Mouse (Mus musculus) heart, embryonic 15.5 days (tissue): Measurements from ENCODE around the gene Phf12. TPM values are rescaled to one million over a fixed set of nuclear protein-coding genes. Genes with fewer than 3 reads are reported as not detected.

Source experiments
- ATAC-seq: fragments of 200-750 bp; cut with Nextera tagmentation; replicated peaks from 2 replicates; pipeline ENCODE4 v1.8.0; 2017; ENCODE audit warnings: low read depth, moderate TSS enrichment; ENCODE audit not compliant: insufficient number of reproducible peaks, insufficient read depth, low FRiP score
- H3K27ac ChIP-seq: fragments of 300-500 bp; sonication (generic); 2 replicates; pipeline ENCODE4 v1.5.1; 2015; ENCODE audit warnings: mild to moderate bottlenecking, inconsistent platforms
- H3K27me3 ChIP-seq: fragments of 300-500 bp; sonication (generic); 2 replicates; pipeline ENCODE4 v1.6.1; 2015; ENCODE audit warnings: inconsistent platforms
- H3K36me3 ChIP-seq: fragments of 300-500 bp; sonication (generic); 2 replicates; pipeline ENCODE4 v1.6.1; 2015; ENCODE audit warnings: mild to moderate bottlenecking, inconsistent platforms
- H3K4me1 ChIP-seq: fragments of 300-500 bp; sonication (generic); replicated peaks from 2 replicates; pipeline ENCODE4 v1.6.1; 2015; ENCODE audit warnings: inconsistent platforms
- H3K4me2 ChIP-seq: fragments of 300-500 bp; sonication (generic); 2 replicates; pipeline ENCODE4 v1.6.1; 2015; ENCODE audit warnings: inconsistent platforms, mild to moderate bottlenecking, moderate library complexity
- H3K4me3 ChIP-seq: fragments of 300-500 bp; sonication (generic); 2 replicates; pipeline ENCODE4 v1.5.1; 2015; ENCODE audit warnings: mild to moderate bottlenecking, inconsistent platforms
- H3K9ac ChIP-seq: fragments of 300-500 bp; sonication (generic); 2 replicates; pipeline ENCODE4 v1.6.1; 2015; ENCODE audit warnings: mild to moderate bottlenecking, inconsistent platforms
- H3K9me3 ChIP-seq: fragments of 300-500 bp; sonication (generic); replicated peaks from 2 replicates; pipeline ENCODE4 v1.6.1; 2016; ENCODE audit warnings: inconsistent platforms
- WGBS: fragments of 180-500 bp; shearing (Covaris S2); methylation state at CpG from one replicate; pipeline ENCODE4 v1.1.7; 2015; ENCODE audit warnings: mixed read lengths; 5-methylcytosine and 5-hydroxymethylcytosine counted together
- polyA plus RNA-seq: library from polyadenylated mRNA; unstranded; fragments of >200 nt; fragmentation: Nextera tagmentation; extraction: Ambion mirVana; gene quantifications from 2 replicates; pipeline ENCODE4 v1.2.1, GENCODE M21; 2015

Phf12 gene
- polyA plus RNA-seq, 1 experiment from 2014 or later: 9.6 TPM

- WGBS: 69% methylated on average over 1 of the region's 1 CpGs
- H3K36me3 ChIP-seq: peaks cover 21% of the 10 kb centered on the region
- ATAC-seq: no peak
- no peak overlapping the region for H3K4me2 ChIP-seq
- no peak overlapping the region for H3K27ac ChIP-seq
- no peak overlapping the region for H3K4me3 ChIP-seq
- no peak overlapping the region for H3K9ac ChIP-seq
- H3K9me3 ChIP-seq: no peaks in the 10 kb centered on the region
- no peaks in the 10 kb centered on the region for H3K27me3 ChIP-seq
- 0 out of 2 replicates have a peak, but pooled peaks cover 3% of the 10 kb centered on the region for H3K4me1 ChIP-seq
Observed at GRCm38 (mm10) chr11:78062563-78062962, 80.0 kb downstream of the Phf12 start.

- Histone ChIP-seq H3K9me3 (no peaks in the 10 kb centered on the region), H3K4me2 (no peak overlapping the region), H3K9ac (no peak overlapping the region), H3K27ac (no peak overlapping the region), H3K4me1 (no peaks in the 10 kb centered on the region; the same call in 1 of the 2 replicates), H3K4me3 (no peak overlapping the region), H3K36me3 (no peaks in the 10 kb centered on the region), H3K27me3 (no peaks in the 10 kb centered on the region)
- 26% methylated on average over 2 of the region's 2 CpGs for WGBS
- ATAC-seq: no peak
Observed at GRCm38 (mm10) chr11:78065906-78066305, 83.4 kb downstream of the Phf12 start.

GRCm38 (mm10) chr11:78066641-78067040, 84.1 kb downstream of the Phf12 start:
- H3K9ac ChIP-seq: no peak overlapping the region

DNA sequence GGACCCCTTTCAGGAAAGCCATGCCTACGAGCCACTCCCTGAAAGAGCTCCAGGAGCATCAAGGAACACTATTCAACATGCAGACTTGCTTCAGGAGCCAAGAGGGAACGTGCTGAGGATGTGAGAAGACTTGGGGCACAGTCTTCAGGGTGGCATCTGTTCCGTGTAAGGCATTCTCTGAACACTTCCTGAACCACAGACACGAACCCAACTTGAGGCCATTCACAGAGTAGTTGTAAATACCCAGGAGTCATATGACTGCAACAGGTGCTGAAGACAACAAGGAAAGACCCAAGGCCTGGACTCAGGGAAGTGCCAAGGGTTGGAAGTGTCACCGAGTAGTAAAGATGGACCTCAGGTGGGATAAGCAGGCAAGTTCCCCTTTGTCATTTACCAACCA, 85.0 kb downstream of the Phf12 start:
- WGBS: 71% methylated on average over 5 of the region's 5 CpGs
- no peaks in the 10 kb centered on the region; the same call in 1 of the 2 replicates for H3K4me1 ChIP-seq
- H3K4me2 ChIP-seq: no peak overlapping the region
- ATAC-seq: no peak
- no peaks in the 10 kb centered on the region for H3K9me3 ChIP-seq
- H3K27ac ChIP-seq: no peak overlapping the region
- H3K27me3 ChIP-seq: no peaks in the 10 kb centered on the region
- peaks cover 4% of the 10 kb centered on the region; the same call in 1 of the 2 replicates for H3K36me3 ChIP-seq
- H3K9ac ChIP-seq: no peak overlapping the region
- H3K4me3 ChIP-seq: no peak overlapping the region

More at GRCm38 (mm10) chr11:78066641-78067040, 84.1 kb downstream of the Phf12 start:
- no peaks in the 10 kb centered on the region for H3K36me3 ChIP-seq
- H3K4me3 ChIP-seq: no peak overlapping the region
- no peaks in the 10 kb centered on the region; the same call in 1 of the 2 replicates for H3K4me1 ChIP-seq
- no peaks in the 10 kb centered on the region for H3K27me3 ChIP-seq
- WGBS: 68% methylated on average over 2 of the region's 2 CpGs
- H3K4me2 ChIP-seq: no peak overlapping the region
- H3K27ac ChIP-seq: no peak overlapping the region
- no peak for ATAC-seq
- no peaks in the 10 kb centered on the region for H3K9me3 ChIP-seq

GRCm38 (mm10) chr11:78069130-78069529, 86.6 kb downstream of the Phf12 start:
- H3K27me3 ChIP-seq: no peaks in the 10 kb centered on the region
- H3K4me1 ChIP-seq: no peaks in the 10 kb centered on the region; the same call in 1 of the 2 replicates
- no peak overlapping the region for H3K27ac ChIP-seq
- no peak overlapping the region for H3K4me3 ChIP-seq
- 80% methylated on average over 5 of the region's 5 CpGs for WGBS
- peaks cover 18% of the 10 kb centered on the region for H3K36me3 ChIP-seq
- H3K9me3 ChIP-seq: no peaks in the 10 kb centered on the region
- no peak overlapping the region for H3K9ac ChIP-seq
- ATAC-seq: no peak
- no peak overlapping the region for H3K4me2 ChIP-seq

DNA sequence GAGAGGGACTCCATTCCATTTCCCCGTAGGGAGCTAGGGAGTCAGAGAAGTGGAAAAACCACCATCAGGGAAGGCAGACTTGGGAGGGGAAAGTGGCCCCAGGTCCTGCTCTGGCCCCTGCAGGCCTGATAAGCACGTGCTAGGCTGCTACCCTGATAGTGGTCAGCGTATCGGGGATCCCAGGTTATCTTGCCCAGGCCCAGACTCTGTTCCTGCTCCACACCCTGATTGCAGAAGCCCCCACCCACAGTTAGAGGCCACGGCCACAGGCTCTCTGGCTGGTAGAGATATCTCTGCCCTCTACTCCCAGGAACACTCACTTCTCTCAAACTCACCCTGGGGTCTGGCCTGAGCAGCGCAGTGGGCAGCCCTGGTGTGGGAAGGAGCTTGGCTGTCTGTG, 87.1 kb downstream of the Phf12 start:
- H3K27ac ChIP-seq: no peak overlapping the region

DNA sequence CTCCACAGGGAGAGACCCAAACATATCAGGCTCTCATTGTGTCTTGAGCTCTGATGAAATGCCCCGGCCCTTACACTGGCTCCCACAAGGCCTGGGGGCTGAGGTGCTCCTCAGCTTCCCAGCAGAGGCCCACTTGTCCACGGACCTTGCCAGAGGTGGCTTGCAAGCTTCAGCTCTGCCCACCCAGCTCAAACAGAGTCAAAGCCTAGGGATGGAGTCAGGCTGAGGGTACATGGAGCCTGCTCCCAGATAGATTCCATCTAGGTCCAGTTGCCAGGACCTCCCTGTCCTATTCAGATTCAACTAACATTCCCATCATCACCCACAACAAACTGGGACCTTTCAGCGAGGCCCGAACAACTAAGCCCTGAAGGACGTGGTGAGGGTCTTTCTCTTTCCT, 89.4 kb downstream of the Phf12 start:
- WGBS: 71% methylated on average over 5 of the region's 5 CpGs
- Histone ChIP-seq H3K9ac (no peak overlapping the region; the same call in 1 of the 2 replicates), H3K27ac (no peak overlapping the region), H3K4me1 (no peaks in the 10 kb centered on the region; the same call in 1 of the 2 replicates), H3K4me3 (no peak overlapping the region), H3K36me3 (peaks cover 39% of the 10 kb centered on the region), H3K27me3 (no peaks in the 10 kb centered on the region), H3K4me2 (no peak overlapping the region), H3K9me3 (no peaks in the 10 kb centered on the region)
- no peak for ATAC-seq

More for the DNA sequence above, 87.1 kb downstream of the Phf12 start:
- H3K9me3 ChIP-seq: no peaks in the 10 kb centered on the region
- 47% methylated on average over 6 of the region's 6 CpGs for WGBS
- H3K9ac ChIP-seq: no peak overlapping the region
- 0 out of 2 replicates have a peak, but pooled peaks have one; percentile 18 for ATAC-seq
- H3K27me3 ChIP-seq: no peaks in the 10 kb centered on the region
- no peaks in the 10 kb centered on the region; the same call in 1 of the 2 replicates for H3K4me1 ChIP-seq
- H3K36me3 ChIP-seq: peaks cover 23% of the 10 kb centered on the region
- no peak overlapping the region for H3K4me3 ChIP-seq
- no peak overlapping the region for H3K4me2 ChIP-seq

GRCm38 (mm10) chr11:78072425-78073130, 90.0 kb downstream of the Phf12 start:
- 19% methylated on average over 6 of the region's 6 CpGs for WGBS
- peaks cover 43% of the 10 kb centered on the region for H3K36me3 ChIP-seq
- H3K27me3 ChIP-seq: no peaks in the 10 kb centered on the region
- ATAC-seq: no peak
- H3K4me2 ChIP-seq: no peak overlapping the region
- H3K27ac ChIP-seq: no peak overlapping the region
- H3K9ac ChIP-seq: no peak overlapping the region
- no peak overlapping the region for H3K4me3 ChIP-seq
- H3K9me3 ChIP-seq: no peaks in the 10 kb centered on the region
- no peaks in the 10 kb centered on the region; the same call in 1 of the 2 replicates for H3K4me1 ChIP-seq

DNA sequence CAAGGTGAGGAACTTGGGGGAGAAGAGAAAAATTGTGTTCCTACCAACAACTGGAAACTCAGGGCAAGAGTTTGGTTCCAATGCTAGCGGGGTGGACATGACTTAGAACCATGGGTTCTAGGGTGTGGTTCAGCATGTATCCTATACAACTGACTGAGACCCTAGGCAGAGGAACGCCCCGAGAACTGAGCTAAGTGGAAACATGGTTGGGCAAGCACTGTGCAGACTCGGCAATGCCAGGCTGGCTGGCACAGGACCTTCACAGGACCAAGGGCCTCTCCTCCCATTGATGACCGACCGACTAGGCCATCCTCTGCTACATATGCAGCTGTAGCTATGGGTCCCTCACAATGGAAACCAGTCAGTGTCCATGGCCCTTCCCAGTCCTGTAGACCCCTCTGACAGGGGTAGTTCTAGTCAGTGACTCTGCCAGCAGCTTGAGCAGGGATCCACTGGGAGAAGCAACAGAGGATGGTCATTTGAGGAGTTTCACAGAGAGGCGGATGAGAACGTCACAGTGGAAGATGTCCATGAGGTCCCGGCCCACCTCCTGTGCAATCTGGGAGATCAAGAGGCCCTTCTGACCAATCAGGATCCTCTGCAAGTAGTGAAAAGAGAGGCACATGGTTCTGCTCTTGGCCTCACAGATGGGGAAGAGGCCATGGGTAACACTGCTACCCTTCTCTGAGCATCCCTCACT, 91.2 kb downstream of the Phf12 start:
- Histone ChIP-seq H3K9ac (no peak overlapping the region), H3K4me3 (no peak overlapping the region), H3K27ac (no peak overlapping the region), H3K4me1 (no peaks in the 10 kb centered on the region; the same call in none of the 2 replicates), H3K4me2 (no peak overlapping the region), H3K27me3 (no peaks in the 10 kb centered on the region), H3K9me3 (no peaks in the 10 kb centered on the region), H3K36me3 (peaks cover 44% of the 10 kb centered on the region)
- ATAC-seq: no peak
- WGBS: 90% methylated on average over 9 of the region's 9 CpGs

GRCm38 (mm10) chr11:78074277-78074652, 91.7 kb downstream of the Phf12 start:
- no peak overlapping the region for H3K4me2 ChIP-seq
- peaks cover 5% of the 10 kb centered on the region for H3K4me1 ChIP-seq
- no peak for ATAC-seq
- H3K27me3 ChIP-seq: no peaks in the 10 kb centered on the region
- H3K36me3 ChIP-seq: peaks cover 44% of the 10 kb centered on the region
- H3K4me3 ChIP-seq: no peak overlapping the region
- H3K9me3 ChIP-seq: no peaks in the 10 kb centered on the region
- WGBS: 89% methylated on average over 2 of the region's 2 CpGs
- H3K9ac ChIP-seq: no peak overlapping the region
- H3K27ac ChIP-seq: no peak overlapping the region

- no peaks in the 10 kb centered on the region for H3K27me3 ChIP-seq
- H3K9me3 ChIP-seq: no peaks in the 10 kb centered on the region
- no peak overlapping the region for H3K27ac ChIP-seq
- no peak overlapping the region for H3K9ac ChIP-seq
- ATAC-seq: no peak
- H3K36me3 ChIP-seq: peaks cover 44% of the 10 kb centered on the region
- WGBS: 91% methylated on average over 4 of the region's 4 CpGs
- no peak overlapping the region for H3K4me3 ChIP-seq
- no peak overlapping the region for H3K4me2 ChIP-seq
- peaks cover 8% of the 10 kb centered on the region for H3K4me1 ChIP-seq
Observed at GRCm38 (mm10) chr11:78074666-78075065, 92.1 kb downstream of the Phf12 start.
